In the genomic region with DNA sequence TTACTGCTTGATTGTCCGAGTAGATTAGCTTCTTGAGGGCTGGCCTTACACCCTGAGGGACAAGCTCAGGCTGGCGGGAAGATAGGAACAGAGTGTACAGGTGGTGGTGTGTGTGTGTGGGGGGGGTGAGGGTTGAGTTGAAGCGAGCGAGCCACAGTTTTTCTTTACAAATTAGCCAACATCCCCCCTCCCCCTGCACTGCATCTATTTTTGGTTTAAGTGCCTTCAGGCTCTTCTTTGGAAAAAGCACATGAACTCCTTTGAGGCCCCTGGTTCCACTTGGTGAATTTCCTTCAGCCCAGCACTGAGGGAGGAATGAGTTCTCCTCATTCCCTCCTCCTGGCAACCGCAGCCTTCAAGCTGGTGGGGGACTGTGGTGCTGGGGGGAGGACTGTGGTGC, we compare ENCODE assay signal across 13 mouse cellular contexts.
DNase-seq lines count a peak whose midpoint lies in the region; ATAC-seq and TF ChIP-seq lines count a peak whose summit lies in the region.
"Had no signal": no experiment of that assay in that cellular context is flagged by ENCODE, and none has a peak within 500 bp of the region (broad histone marks: within the 10 kb centered on the region; RNA-seq: fewer than 3 reads in every experiment).

No protein-coding gene starts in this region.

- H3K4me1 ChIP-seq in heart, embryonic 10.5 days = peaks cover 25% of the 10 kb centered on the region
- no peaks in the 10 kb centered on the region for H3K4me1 ChIP-seq in lung, embryonic 16.5 days (replicated peaks; ENCODE audit: control insufficient read depth, insufficient read depth, low read length)
- no peaks in the 10 kb centered on the region for H3K4me1 ChIP-seq in lung, postnatal 0 days (ENCODE audit: insufficient read depth, low read depth, low read length)
- peaks cover 8% of the 10 kb centered on the region for H3K4me1 ChIP-seq in hindbrain, postnatal 0 days (ENCODE audit: insufficient read depth, low read length)

- DNase-seq in heart, embryonic 10.5 days (ENCODE audit: low spot score) = no peak
- no peak for DNase-seq in heart, adult 11 months
- no peak for DNase-seq in lung, postnatal 0 days (ENCODE audit: low spot score)
- peak; percentile 41 for DNase-seq in hindbrain, postnatal 0 days (ENCODE audit: low spot score)
- DNase-seq in kidney, postnatal 25 days = peak; percentile 75 to 91
- no peak for DNase-seq in frontal cortex, postnatal 36 days (ENCODE audit: low spot score in 2 of 2)
- DNase-seq in right cerebral cortex, postnatal 25 days = no peak
- DNase-seq: B cell, adult 2 months; cerebellum, adult 11-12 months; lung, postnatal 36 days; right cerebral cortex, postnatal 4 days had no signal

- no peak overlapping the region for H3K4me2 ChIP-seq in lung, embryonic 16.5 days (ENCODE audit: low read depth, low read length)
- no peak overlapping the region for H3K4me2 ChIP-seq in lung, postnatal 0 days (replicated peaks; ENCODE audit: low read depth, low read length)
- no peak overlapping the region for H3K4me2 ChIP-seq in hindbrain, postnatal 0 days (ENCODE audit: low read depth, low read length)

- no peak overlapping the region for H3K9ac ChIP-seq in lung, embryonic 16.5 days (ENCODE audit: low read length)
- no peak overlapping the region for H3K9ac ChIP-seq in lung, postnatal 0 days (replicated peaks; ENCODE audit: low read depth)
- H3K9ac ChIP-seq in hindbrain, postnatal 0 days (replicated peaks; ENCODE audit: low read length) = no peak overlapping the region

- WGBS in heart, embryonic 10.5 days = 25% methylated on average over 5 of the region's 5 CpGs
- 38% methylated on average over 5 of the region's 5 CpGs for WGBS in lung, embryonic 16.5 days
- 49% methylated on average over 5 of the region's 5 CpGs for WGBS in lung, postnatal 0 days
- 36% methylated on average over 5 of the region's 5 CpGs for WGBS in hindbrain, postnatal 0 days

- ATAC-seq in lung, embryonic 16.5 days (ENCODE audit: low read depth) = 0 out of 2 replicates have a peak, but pooled peaks have one; percentile 31
- ATAC-seq in lung, postnatal 0 days = no peak
- peak; percentile 36; the same call in 1 of the 2 replicates for ATAC-seq in hindbrain, postnatal 0 days
- ATAC-seq: forebrain, embryonic 16.5 days had no signal

- peak overlapping the region; percentile 88 for H3K27ac ChIP-seq in heart, embryonic 10.5 days
- no peak overlapping the region for H3K27ac ChIP-seq in lung, embryonic 16.5 days (ENCODE audit: low read length)
- no peak overlapping the region for H3K27ac ChIP-seq in lung, postnatal 0 days (ENCODE audit: low read length)
- H3K27ac ChIP-seq in hindbrain, postnatal 0 days = no peak overlapping the region

- H3K36me3 ChIP-seq in heart, embryonic 10.5 days = no peaks in the 10 kb centered on the region
- H3K36me3 ChIP-seq in lung, embryonic 16.5 days (ENCODE audit: control insufficient read depth, insufficient read depth, low read length) = no peaks in the 10 kb centered on the region
- no peaks in the 10 kb centered on the region for H3K36me3 ChIP-seq in lung, postnatal 0 days (ENCODE audit: insufficient read depth, low read length)
- no peaks in the 10 kb centered on the region for H3K36me3 ChIP-seq in hindbrain, postnatal 0 days (ENCODE audit: insufficient read depth, low read length)

- no peak for TF ChIP-seq CTCF in lung, postnatal 0 days (IDR thresholded peaks at IDR 0.05)
- TF ChIP-seq CTCF in hindbrain, postnatal 0 days (IDR thresholded peaks at IDR 0.05; ENCODE audit: low read depth) = no peak

- H3K27me3 ChIP-seq in heart, embryonic 10.5 days (ENCODE audit: insufficient read depth, poor library complexity, severe bottlenecking) = no peaks in the 10 kb centered on the region
- H3K27me3 ChIP-seq in lung, embryonic 16.5 days (ENCODE audit: control insufficient read depth, insufficient read depth, low read depth, low read length) = no peaks in the 10 kb centered on the region
- no peaks in the 10 kb centered on the region; the same call in 1 of the 2 replicates for H3K27me3 ChIP-seq in lung, postnatal 0 days (replicated peaks; ENCODE audit: insufficient read depth, low read length)
- no peaks in the 10 kb centered on the region for H3K27me3 ChIP-seq in hindbrain, postnatal 0 days (ENCODE audit: insufficient read depth, low read length)

- peak overlapping the region; percentile 24 for H3K4me3 ChIP-seq in heart, embryonic 10.5 days
- H3K4me3 ChIP-seq in lung, embryonic 16.5 days (ENCODE audit: low read length) = no peak overlapping the region
- H3K4me3 ChIP-seq in lung, postnatal 0 days (ENCODE audit: low read depth, low read length) = no peak overlapping the region
- H3K4me3 ChIP-seq in hindbrain, postnatal 0 days (ENCODE audit: low read length) = no peak overlapping the region

- TF ChIP-seq EP300 in lung, postnatal 0 days (IDR thresholded peaks at IDR 0.05) = no peak

- H3K9me3 ChIP-seq in heart, embryonic 10.5 days = no peaks in the 10 kb centered on the region
- H3K9me3 ChIP-seq in lung, embryonic 16.5 days (ENCODE audit: control insufficient read depth, low read length) = no peaks in the 10 kb centered on the region
- no peaks in the 10 kb centered on the region for H3K9me3 ChIP-seq in lung, postnatal 0 days (ENCODE audit: low read length)
- no peaks in the 10 kb centered on the region for H3K9me3 ChIP-seq in hindbrain, postnatal 0 days (ENCODE audit: low read length)

Comparison
In these comparisons a context has a peak if more than half of its experiments do, and no peak if none do; other contexts are left out.
1. DNase-seq: peak in hindbrain, postnatal 0 days (single experiment) and kidney, postnatal 25 days (2 of 2); none in heart, embryonic 10.5 days (single experiment), heart, adult 11 months (single experiment), lung, postnatal 0 days (single experiment), frontal cortex, postnatal 36 days (0 of 2) and right cerebral cortex, postnatal 25 days (single experiment).